Mouse (Mus musculus): ENCODE data around the gene Nrm. TPM values are rescaled to one million over a fixed set of nuclear protein-coding genes. Genes with fewer than 3 reads are reported as not detected.

Gene Nrm
- polyA plus RNA-seq, 1 experiment from 2014 or later: 58.3 TPM

DNA sequence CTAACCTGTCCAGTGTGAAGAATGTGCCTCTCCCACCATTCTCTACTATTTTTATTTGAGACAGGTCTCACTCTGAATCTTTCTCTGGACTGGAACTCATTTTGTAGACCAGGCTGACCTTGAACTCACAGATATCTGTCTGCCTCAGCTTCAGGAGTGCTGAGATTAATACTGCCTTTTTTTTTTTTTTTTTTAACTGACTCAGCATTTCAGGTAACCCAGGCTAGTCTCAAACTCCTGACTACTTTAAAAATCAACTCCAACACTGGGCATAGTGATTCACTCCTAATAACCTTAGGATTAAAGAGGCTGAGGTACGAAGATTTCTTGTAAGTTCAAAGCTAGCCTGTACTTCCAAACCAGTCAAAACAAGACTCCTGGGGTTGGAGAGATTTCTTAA is 44.5 kb downstream of the Nrm start:
- Histone ChIP-seq H3K4me1 (peaks cover 18% of the 10 kb centered on the region), H3K36me3 (peaks cover 64% of the 10 kb centered on the region), H3K27ac (no peak overlapping the region), H3K9me3 (no peaks in the 10 kb centered on the region), H3K27me3 (ENCODE audit: insufficient read depth, poor library complexity, severe bottlenecking) (no peaks in the 10 kb centered on the region), H3K4me3 (no peak overlapping the region)
- no peak for DNase-seq (ENCODE audit: low spot score)
- 91% methylated on average over 1 of the region's 1 CpGs for WGBS

DNA sequence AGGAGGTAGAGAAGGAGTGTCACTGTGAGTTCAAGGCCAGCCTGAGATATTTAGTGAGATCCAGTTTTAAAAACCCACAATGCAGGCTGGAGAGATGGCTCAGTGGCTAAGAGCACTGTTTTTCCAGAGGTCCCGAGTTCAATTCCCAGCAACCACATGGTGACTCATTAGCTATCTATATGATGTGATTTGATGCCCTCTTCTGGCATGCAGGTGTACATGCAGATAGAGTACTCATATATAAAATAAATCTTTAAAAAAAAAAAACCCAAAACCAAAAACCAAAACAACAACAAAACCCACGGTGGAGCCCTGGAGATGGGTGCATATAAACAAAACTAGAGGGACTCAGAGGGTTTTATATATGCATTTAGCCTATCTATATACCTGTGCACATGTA is 46.5 kb downstream of the Nrm start:
- Histone ChIP-seq H3K4me1 (peaks cover 18% of the 10 kb centered on the region), H3K27me3 (ENCODE audit: insufficient read depth, poor library complexity, severe bottlenecking) (no peaks in the 10 kb centered on the region), H3K4me3 (no peak overlapping the region), H3K9me3 (no peaks in the 10 kb centered on the region), H3K36me3 (peaks cover 65% of the 10 kb centered on the region), H3K27ac (no peak overlapping the region)
- WGBS: 86% methylated on average over 2 of the region's 2 CpGs
- DNase-seq (ENCODE audit: low spot score): no peak

DNA sequence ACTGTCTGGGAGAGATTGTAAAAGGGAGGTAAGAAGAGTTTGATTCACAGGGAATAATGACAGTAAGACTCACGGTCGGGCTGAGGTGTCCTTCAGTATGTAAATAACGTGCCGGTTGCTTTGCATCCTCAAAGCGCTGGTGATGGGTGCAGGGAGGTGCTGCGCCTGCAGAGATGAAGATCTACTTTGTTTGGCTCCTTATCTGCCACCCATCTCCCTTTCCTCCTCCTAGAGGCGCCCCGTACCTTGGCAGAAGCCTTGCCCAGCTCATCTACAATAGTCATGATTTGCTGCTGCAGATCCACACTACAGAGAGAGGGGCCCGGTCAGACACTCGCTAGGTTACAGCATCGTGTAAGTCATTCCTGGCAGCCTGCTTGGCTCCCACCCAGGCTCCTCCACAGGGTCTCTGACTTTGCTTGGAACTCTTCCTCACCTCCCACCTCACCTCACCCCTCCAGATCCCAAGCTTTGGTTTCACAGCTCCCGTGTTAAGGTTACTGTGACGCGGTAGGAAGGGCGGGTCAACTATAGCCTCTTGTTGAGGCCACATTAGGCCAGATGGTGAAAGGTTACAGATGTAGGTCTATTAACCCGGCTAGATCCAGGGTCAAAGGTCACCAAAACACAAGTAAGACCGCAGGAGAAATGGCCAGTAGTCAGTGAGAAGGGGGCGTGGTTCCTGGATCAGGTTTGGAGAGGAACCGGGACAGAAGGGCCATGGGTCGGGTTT is 48.2 kb downstream of the Nrm start:
- 24% methylated on average over 20 of the region's 20 CpGs for WGBS
- H3K27me3 ChIP-seq (ENCODE audit: insufficient read depth, poor library complexity, severe bottlenecking): no peaks in the 10 kb centered on the region
- peaks cover 18% of the 10 kb centered on the region for H3K4me1 ChIP-seq
- H3K36me3 ChIP-seq: peaks cover 67% of the 10 kb centered on the region
- no peak for DNase-seq (ENCODE audit: low spot score)
- H3K9me3 ChIP-seq: no peaks in the 10 kb centered on the region
- H3K27ac ChIP-seq: peak overlapping the region; percentile 93
- peak overlapping the region; percentile 88 for H3K4me3 ChIP-seq

DNA sequence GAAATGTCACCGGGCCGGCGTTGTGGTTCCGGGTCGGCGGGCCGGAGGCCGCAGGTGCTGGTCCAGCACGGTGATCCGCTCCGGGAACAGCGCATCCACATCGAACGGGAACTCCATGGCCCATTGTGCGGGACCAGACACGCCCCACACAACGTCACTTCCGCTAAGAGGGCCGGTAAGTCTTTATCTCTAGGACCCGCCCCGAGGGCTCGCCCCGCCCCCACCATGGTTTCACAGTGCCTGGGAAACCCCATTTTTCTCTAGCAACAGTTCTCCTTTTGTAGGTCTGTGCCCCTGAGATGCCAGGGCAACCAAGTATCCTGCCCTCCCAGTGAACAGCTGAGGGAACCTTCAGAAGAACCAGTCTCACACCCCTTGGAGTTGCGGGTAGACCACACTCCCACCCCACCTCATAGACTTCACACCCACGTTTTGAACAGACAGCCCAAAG is 48.8 kb downstream of the Nrm start, which contains the start of gene Atat1:
Gene Atat1, minus strand, starts transcription at position 157 of the 451 bp plus-strand sequence.
- Histone ChIP-seq H3K36me3 (peaks cover 65% of the 10 kb centered on the region), H3K4me1 (peaks cover 21% of the 10 kb centered on the region), H3K27me3 (ENCODE audit: insufficient read depth, poor library complexity, severe bottlenecking) (no peaks in the 10 kb centered on the region), H3K4me3 (peak within 1 kb of the TSS; percentile 88), H3K27ac (peak within 1 kb of the TSS; percentile 93), H3K9me3 (no peaks in the 10 kb centered on the region)
- DNase-seq (ENCODE audit: low spot score): peak; percentile 98
- WGBS: 3% methylated on average over 25 of the region's 25 CpGs

DNA sequence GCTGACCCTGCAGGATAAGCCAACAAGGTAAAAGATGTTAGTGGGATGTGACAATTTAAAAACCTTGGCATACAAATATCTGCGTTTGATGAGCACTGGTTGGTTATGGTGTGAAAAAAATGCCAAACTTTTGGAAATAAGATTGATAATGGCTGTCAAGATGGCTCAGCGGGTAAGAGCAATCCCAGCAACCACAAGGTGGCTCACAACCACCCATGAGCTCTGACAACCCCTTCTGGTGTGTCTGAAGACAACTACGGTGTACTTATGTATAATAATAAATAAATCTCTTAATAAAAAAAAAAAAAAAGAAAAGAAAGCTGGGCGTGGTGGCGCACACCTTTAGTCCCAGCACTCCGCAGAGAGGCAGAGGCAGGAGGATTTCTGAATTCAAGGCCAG is 53.9 kb downstream of the Nrm start:
- H3K36me3 ChIP-seq: peaks cover 42% of the 10 kb centered on the region
- no peak overlapping the region for H3K27ac ChIP-seq
- no peak for DNase-seq (ENCODE audit: low spot score)
- H3K4me1 ChIP-seq: peaks cover 18% of the 10 kb centered on the region
- 84% methylated on average over 6 of the region's 6 CpGs for WGBS
- H3K9me3 ChIP-seq: no peaks in the 10 kb centered on the region
- peak overlapping the region; percentile 80 for H3K4me3 ChIP-seq
- H3K27me3 ChIP-seq (ENCODE audit: insufficient read depth, poor library complexity, severe bottlenecking): no peaks in the 10 kb centered on the region

Small RNA genes within 50 kb of the gene (microRNA-seq; reads per million reads assigned to microRNA genes)
- gene Gm28033: 1.5 reads per million

Other genes starting within 250 kb of the Nrm start
- not detected in 2 replicates for gene Gm9573, start 234.7 kb upstream of the Nrm start, polyA plus RNA-seq (2016; fragmentation: Nextera tagmentation; extraction: Ambion mirVana)
- 0.52 and 0.60 TPM in 2 replicates for gene Mucl3, start 217.6 kb upstream of the Nrm start, polyA plus RNA-seq (2016; fragmentation: Nextera tagmentation; extraction: Ambion mirVana)
- 17.5 and 18.6 TPM in 2 replicates for gene Vars2, start 193.7 kb upstream of the Nrm start, polyA plus RNA-seq (2016; fragmentation: Nextera tagmentation; extraction: Ambion mirVana)
- gene Gtf2h4, start 187.6 kb upstream of the Nrm start, polyA plus RNA-seq (2016; fragmentation: Nextera tagmentation; extraction: Ambion mirVana): 34.7 and 43.5 TPM in 2 replicates
- 109 and 158 TPM in 2 replicates for gene Ddr1, start 156.7 kb upstream of the Nrm start, polyA plus RNA-seq (2016; fragmentation: Nextera tagmentation; extraction: Ambion mirVana)
- 13.2 and 16.8 TPM in 2 replicates for gene Ier3, start 39.6 kb upstream of the Nrm start, polyA plus RNA-seq (2016; fragmentation: Nextera tagmentation; extraction: Ambion mirVana)
- gene Flot1, start 38.1 kb upstream of the Nrm start, polyA plus RNA-seq (2016; fragmentation: Nextera tagmentation; extraction: Ambion mirVana): 66.2 and 71.7 TPM in 2 replicates
- 911 and 1,091 TPM in 2 replicates for gene Tubb5, start 23.0 kb upstream of the Nrm start, polyA plus RNA-seq (2016; fragmentation: Nextera tagmentation; extraction: Ambion mirVana)
- gene Mdc1, start 19.8 kb upstream of the Nrm start, polyA plus RNA-seq (2016; fragmentation: Nextera tagmentation; extraction: Ambion mirVana): 25.3 and 29.1 TPM in 2 replicates
- 19.9 and 22.2 TPM in 2 replicates for gene Ppp1r18, start 4.3 kb downstream of the Nrm start, polyA plus RNA-seq (2016; fragmentation: Nextera tagmentation; extraction: Ambion mirVana)
- 34.8 and 44.5 TPM in 2 replicates for gene Dhx16, start 18.5 kb downstream of the Nrm start, polyA plus RNA-seq (2016; fragmentation: Nextera tagmentation; extraction: Ambion mirVana)
- 23.8 and 26.7 TPM in 2 replicates for gene 2310061I04Rik, start 36.1 kb downstream of the Nrm start, polyA plus RNA-seq (2016; fragmentation: Nextera tagmentation; extraction: Ambion mirVana)
- 59.4 and 78.6 TPM in 2 replicates for gene Atat1, start 48.8 kb downstream of the Nrm start, polyA plus RNA-seq (2016; fragmentation: Nextera tagmentation; extraction: Ambion mirVana)
- 99.5 and 111 TPM in 2 replicates for gene Mrps18b, start 55.1 kb downstream of the Nrm start, polyA plus RNA-seq (2016; fragmentation: Nextera tagmentation; extraction: Ambion mirVana)
- 37.6 and 45.2 TPM in 2 replicates for gene Ppp1r10, start 55.1 kb downstream of the Nrm start, polyA plus RNA-seq (2016; fragmentation: Nextera tagmentation; extraction: Ambion mirVana)
- 81.6 and 81.8 TPM in 2 replicates for gene Abcf1, start 108.4 kb downstream of the Nrm start, polyA plus RNA-seq (2016; fragmentation: Nextera tagmentation; extraction: Ambion mirVana)
- gene Gnl1, start 118.5 kb downstream of the Nrm start, polyA plus RNA-seq (2016; fragmentation: Nextera tagmentation; extraction: Ambion mirVana): 47.2 and 49.8 TPM in 2 replicates
- gene Prr3, start 118.9 kb downstream of the Nrm start, polyA plus RNA-seq (2016; fragmentation: Nextera tagmentation; extraction: Ambion mirVana): 21.9 and 30.5 TPM in 2 replicates
- gene H2-T24, start 159.2 kb downstream of the Nrm start, polyA plus RNA-seq (2016; fragmentation: Nextera tagmentation; extraction: Ambion mirVana): 2.5 and 2.6 TPM in 2 replicates
- 1.2 and 3.4 TPM in 2 replicates for gene H2-T23, start 171.5 kb downstream of the Nrm start, polyA plus RNA-seq (2016; fragmentation: Nextera tagmentation; extraction: Ambion mirVana)
- 4.4 and 7.2 TPM in 2 replicates for gene H2-T22, start 181.4 kb downstream of the Nrm start, polyA plus RNA-seq (2016; fragmentation: Nextera tagmentation; extraction: Ambion mirVana)
- gene Gm6034, start 181.6 kb downstream of the Nrm start, polyA plus RNA-seq (2016; fragmentation: Nextera tagmentation; extraction: Ambion mirVana): not detected in 2 replicates
- gene Gm11127, start 197.1 kb downstream of the Nrm start, polyA plus RNA-seq (2016; fragmentation: Nextera tagmentation; extraction: Ambion mirVana): not detected in 2 replicates

Data from heart, embryonic 10.5 days (tissue).